ENCODE assay signal across 25 mouse cellular contexts in genomic region chr3:133557154-133557553, GRCm38 (mm10).
"Had no signal": no experiment of that assay in that cellular context is flagged by ENCODE, and none has a peak within 500 bp of the region (broad histone marks: within the 10 kb centered on the region; RNA-seq: fewer than 3 reads in every experiment).

No protein-coding gene starts in this region.

- H3K9me3 ChIP-seq: heart, embryonic 12.5 days; hindbrain, embryonic 10.5 days; hindbrain, embryonic 12.5 days; intestine, embryonic 15.5 days; limb, embryonic 13.5 days; limb, embryonic 15.5 days; liver, embryonic 12.5 days had no signal

- H3K4me3 ChIP-seq: gastrocnemius, adult 2 months; heart, adult 2 months; heart, embryonic 12.5 days; hindbrain, embryonic 10.5 days; hindbrain, embryonic 12.5 days; intestine, embryonic 15.5 days; layer of hippocampus, adult 2 months; left cerebral cortex, adult 2 months; limb, embryonic 13.5 days; limb, embryonic 15.5 days; liver, embryonic 12.5 days had no signal

- H3K9ac ChIP-seq: heart, embryonic 12.5 days; hindbrain, embryonic 12.5 days; hindbrain, embryonic 14.5 days; intestine, embryonic 15.5 days; limb, embryonic 13.5 days; limb, embryonic 15.5 days; liver, embryonic 12.5 days; liver, embryonic 14.5 days had no signal

- ATAC-seq: hindbrain, embryonic 16.5 days; intestine, embryonic 15.5 days; intestine, postnatal 0 days; liver, embryonic 12.5 days had no signal

- H3K27ac ChIP-seq: gastrocnemius, adult 2 months; heart, adult 2 months; hindbrain, embryonic 10.5 days; hindbrain, embryonic 12.5 days; hindbrain, embryonic 14.5 days; intestine, embryonic 15.5 days; layer of hippocampus, adult 2 months; left cerebral cortex, adult 2 months; limb, embryonic 13.5 days; limb, embryonic 15.5 days; liver, embryonic 12.5 days; liver, embryonic 14.5 days had no signal

- H3K4me1 ChIP-seq: heart, embryonic 12.5 days; hindbrain, embryonic 10.5 days; hindbrain, embryonic 12.5 days; intestine, embryonic 15.5 days; limb, embryonic 15.5 days; liver, embryonic 12.5 days had no signal

- H3K36me3 ChIP-seq: heart, embryonic 12.5 days; hindbrain, embryonic 10.5 days; hindbrain, embryonic 12.5 days; intestine, embryonic 15.5 days; limb, embryonic 13.5 days; limb, embryonic 15.5 days; liver, embryonic 12.5 days had no signal

- H3K4me2 ChIP-seq: heart, embryonic 12.5 days; hindbrain, embryonic 12.5 days; hindbrain, embryonic 14.5 days; intestine, embryonic 15.5 days; limb, embryonic 13.5 days; limb, embryonic 15.5 days; liver, embryonic 12.5 days had no signal

- H3K27me3 ChIP-seq: heart, embryonic 12.5 days; hindbrain, embryonic 12.5 days; intestine, embryonic 15.5 days; limb, embryonic 13.5 days; limb, embryonic 15.5 days; liver, embryonic 12.5 days had no signal

- DNase-seq: gastrocnemius, adult 2 months; gastrocnemius, postnatal 10 days; gastrocnemius, postnatal 25 days; heart, adult 2 months; heart, postnatal 14 days; heart, postnatal 36 days; kidney, adult 18-20 months; kidney, adult 8-10 months; kidney, postnatal 10 days; kidney, postnatal 25 days; kidney, postnatal 4 days; left cerebral cortex, postnatal 4 days had no signal
